Mouse (Mus musculus) stomach, postnatal 0 days (tissue): ENCODE results near the gene Fstl1.

Source experiments
- CTCF ChIP-seq: IDR thresholded peaks from 2 replicates; pipeline ENCODE4 v1.5.1; 2016; ENCODE audit warnings: antibody characterized with exemption, low read depth, mild to moderate bottlenecking, moderate library complexity
- EP300 ChIP-seq: optimal IDR thresholded peaks from 2 replicates; pipeline ENCODE3; 2016; ENCODE audit warnings: antibody characterized with exemption

DNA sequence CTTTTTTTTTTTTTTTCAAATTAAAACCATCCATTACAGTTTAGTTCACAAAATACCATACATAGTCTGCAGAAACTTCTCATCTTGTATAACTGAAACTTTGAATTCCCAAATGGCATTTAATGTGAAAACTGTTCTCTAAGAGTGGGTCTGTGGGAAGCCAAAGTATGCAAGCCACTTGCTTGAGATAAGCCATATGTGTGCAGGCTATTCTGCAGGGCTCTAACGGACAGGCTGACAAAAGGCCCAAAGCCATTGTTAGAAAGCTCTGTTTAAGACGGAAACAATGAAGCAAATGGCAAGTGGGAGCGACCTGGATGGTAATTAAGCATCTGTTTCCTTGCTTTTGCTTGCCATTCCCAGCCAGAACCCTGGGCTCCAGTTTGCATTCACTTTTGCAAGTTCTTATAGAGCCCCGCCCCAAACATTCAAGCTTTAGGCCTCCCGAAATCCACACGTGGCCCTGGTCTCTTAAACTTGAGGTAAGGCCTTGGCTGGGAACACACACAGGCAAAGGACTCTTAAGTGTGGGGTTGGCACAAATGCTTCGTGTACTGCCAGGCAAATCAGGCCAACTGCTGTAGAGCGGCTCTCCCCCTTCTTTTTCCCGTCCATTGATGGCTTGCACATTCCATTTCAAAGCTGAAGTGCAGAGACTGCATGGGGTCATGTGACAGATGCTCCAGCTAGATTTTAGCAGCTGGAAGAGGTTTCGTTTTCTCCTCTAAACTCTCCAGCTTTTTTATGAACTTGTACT lies 32.4 kb downstream of the Fstl1 start:
- TF ChIP-seq CTCF (no peak), EP300 (no peak)
